ENCODE assay signal across 8 mouse cellular contexts in the genomic region with DNA sequence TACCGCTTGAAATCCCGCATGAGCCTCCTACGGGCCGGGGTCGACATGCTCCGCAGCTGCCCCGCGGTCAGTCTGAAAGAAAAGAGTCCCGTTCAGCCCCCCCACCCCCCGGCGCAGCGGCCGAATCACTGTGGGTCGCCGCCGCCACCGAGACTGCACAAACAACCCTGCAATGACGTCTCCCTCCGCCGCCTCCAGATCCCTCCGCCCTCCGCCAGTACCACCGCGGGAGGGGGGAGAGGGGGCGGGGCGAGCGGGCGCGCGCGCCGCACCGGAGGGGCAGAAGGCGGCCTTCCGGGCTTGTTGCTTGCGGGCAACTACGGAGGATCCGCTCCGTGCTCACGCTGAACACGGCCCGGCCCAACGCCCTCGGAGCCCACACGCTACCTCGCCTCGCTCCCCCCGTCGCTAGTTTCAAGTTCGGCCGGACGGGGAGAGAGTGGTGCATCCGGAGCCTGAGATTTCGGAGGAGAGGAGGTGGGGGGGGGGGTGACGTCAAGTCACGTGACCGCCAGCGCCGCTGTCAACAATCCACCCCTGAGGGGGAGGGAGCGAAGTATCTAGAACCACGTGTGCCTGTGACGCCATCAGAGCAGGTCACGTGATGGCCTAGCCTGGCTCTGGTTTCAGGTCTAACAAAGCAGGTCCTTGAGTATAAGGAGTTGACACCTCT. TPM values are rescaled to one million over a fixed set of nuclear protein-coding genes. Genes with fewer than 3 reads are reported as not detected.
DNase-seq lines count a peak whose midpoint lies in the region; ATAC-seq lines count a peak whose summit lies in the region.

Gene Ube2b, minus strand, starts transcription at position 473 of the 673 bp plus-strand sequence.

- no peaks in the 10 kb centered on the region for H3K9me3 ChIP-seq in hindbrain, embryonic 16.5 days (ENCODE audit: control insufficient read depth, low read length)

- ATAC-seq in hindbrain, embryonic 16.5 days, result peak; percentile 81

- no peaks in the 10 kb centered on the region for H3K27me3 ChIP-seq in hindbrain, embryonic 16.5 days (replicated peaks; ENCODE audit: control insufficient read depth, insufficient read depth, low read length)

- peak within 1 kb of the TSS; percentile 94 for H3K4me2 ChIP-seq in hindbrain, embryonic 16.5 days (ENCODE audit: low read length)

- H3K4me1 ChIP-seq in hindbrain, embryonic 16.5 days (ENCODE audit: control insufficient read depth, insufficient read depth, low read depth, low read length), result peaks cover 31% of the 10 kb centered on the region

- peak; percentile 99 for DNase-seq in WW6 (ENCODE audit: low read depth, low spot score)
- DNase-seq in cerebellum, postnatal 4 days (ENCODE audit: low spot score in 2 of 2), result peak; percentile 97 to 98
- peak; percentile 97 for DNase-seq in gastrocnemius, adult 18-20 months (ENCODE audit: low spot score)
- peak; percentile 95 for DNase-seq in left cerebral cortex, adult 18-20 months (ENCODE audit: low spot score in 2 of 2)
- DNase-seq in right cerebral cortex, adult 18-20 months, result peak; percentile 97
- peak; percentile 82 for DNase-seq in urinary bladder, postnatal 10 days (ENCODE audit: low spot score)

- peak within 1 kb of the TSS; percentile 99 for H3K4me3 ChIP-seq in hindbrain, embryonic 16.5 days (ENCODE audit: low read length)
- H3K4me3 ChIP-seq in macrophage (ENCODE audit: inconsistent target), result peak within 1 kb of the TSS; percentile 97

- H3K9ac ChIP-seq in hindbrain, embryonic 16.5 days (ENCODE audit: low read depth, low read length), result peak within 1 kb of the TSS; percentile 95

- H3K79me2 ChIP-seq in macrophage (ENCODE audit: inconsistent target), result peaks cover 48% of the 10 kb centered on the region

- H3K36me3 ChIP-seq in hindbrain, embryonic 16.5 days (ENCODE audit: control insufficient read depth, insufficient read depth, low read length), result peaks cover 4% of the 10 kb centered on the region; the same call in 1 of the 2 replicates
- peaks cover 26% of the 10 kb centered on the region for H3K36me3 ChIP-seq in macrophage (ENCODE audit: inconsistent target)

- 1% methylated on average over 55 of the region's 63 CpGs for WGBS in hindbrain, embryonic 16.5 days
- under 1% methylated on average over 50 of the region's 63 CpGs for WGBS in macrophage (ENCODE audit: missing documents)

- peak within 1 kb of the TSS; percentile 97 for H3K27ac ChIP-seq in hindbrain, embryonic 16.5 days (ENCODE audit: low read depth, low read length)
- H3K27ac ChIP-seq in macrophage, result peak within 1 kb of the TSS; percentile 89

RNA-seq across cellular contexts. Expression of gene Ube2b, which starts in this region (rescaled TPM):
- total RNA-seq in gastrocnemius, adult 18-20 months (2021), result 100 to 1,000 TPM; 574 to 604 TPM
- polyA plus RNA-seq in hindbrain, embryonic 16.5 days (2015; fragmentation: Nextera tagmentation; extraction: Ambion mirVana), result 219 and 224 TPM in 2 replicates
- total RNA-seq in left cerebral cortex, adult 18-20 months (2021), result 100 to 1,000 TPM; 189 to 191 TPM
- 100 to 1,000 TPM in 21 of 26 experiments, 10 to 100 TPM in 5; 49.2 to 261 (median 134) TPM for total RNA-seq in macrophage (2018; cell fraction: chromatin; rRNA removed)
- 100 to 1,000 TPM in 14 of 26 experiments, 10 to 100 TPM in 12; 63.6 to 144 (median 100) TPM for total RNA-seq in macrophage (2018; cell fraction: cytosol; rRNA removed)
- total RNA-seq in macrophage (2018; cell fraction: nucleus; rRNA removed), result 100 to 1,000 TPM in 7 of 26 experiments, 10 to 100 TPM in 19; 28.0 to 147 (median 88.3) TPM
- 117 to 151 TPM (median 137 TPM) in 3 replicates for polyA plus RNA-seq in macrophage (2018)

Comparison
In these comparisons a context has a peak if more than half of its experiments do, and no peak if none do; other contexts are left out.
1. Peak in every context shown above with its lines: DNase-seq, ATAC-seq, H3K4me3 ChIP-seq and H3K27ac ChIP-seq.